Mouse (Mus musculus): ENCODE results near the gene Tent5b. TPM values are rescaled to one million over a fixed set of nuclear protein-coding genes. Genes with fewer than 3 reads are reported as not detected.

The Tent5b gene
- polyA plus RNA-seq, 1 experiment = 0.86 TPM

DNA sequence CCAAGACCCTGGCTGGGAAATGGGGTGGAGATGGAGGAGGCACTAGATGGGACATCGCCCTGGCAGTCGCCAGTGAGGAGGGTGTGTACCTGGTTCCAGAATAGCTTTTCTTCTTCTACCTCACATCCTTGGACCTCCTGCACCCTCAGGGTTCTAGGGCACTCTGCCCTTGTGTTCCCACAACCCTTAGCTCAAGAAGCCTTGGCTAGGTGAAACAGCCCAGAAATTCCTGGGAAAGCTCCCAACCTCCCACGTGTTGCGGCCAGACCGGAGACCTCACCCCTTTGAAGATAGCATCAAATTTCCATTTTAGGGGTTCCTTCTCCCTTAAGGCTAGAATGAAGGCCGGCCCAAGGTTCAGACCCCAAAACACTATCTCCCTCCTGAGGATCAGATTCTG lies 822 bp downstream of the Tent5b start:
- Histone ChIP-seq H3K27ac (ENCODE audit: control insufficient read depth, insufficient read depth, low read length) (no peak overlapping the region), H3K4me3 (ENCODE audit: control insufficient read depth, insufficient read depth, low read length) (no peak overlapping the region), H3K36me3 (ENCODE audit: control insufficient read depth, insufficient read depth, low read length) (no peaks in the 10 kb centered on the region), H3K27me3 (ENCODE audit: control insufficient read depth, insufficient read depth, low read length) (peaks cover 13% of the 10 kb centered on the region; the same call in 1 of the 2 replicates), H3K4me1 (replicated peaks; ENCODE audit: control insufficient read depth, insufficient read depth, low read length) (peaks cover 11% of the 10 kb centered on the region)
- DNase-seq = no peak
- WGBS = 65% methylated on average over 6 of the region's 6 CpGs
- no peak for TF ChIP-seq POLR2A (IDR thresholded peaks at IDR 0.05; ENCODE audit: control insufficient read depth, extremely low read depth, insufficient read depth, low read length, poor library complexity)
- TF ChIP-seq CTCF (IDR thresholded peaks at IDR 0.05; ENCODE audit: borderline replicate concordance, control insufficient read depth, extremely low read depth, insufficient read depth, low read length, poor library complexity) = no peak

GRCm38 (mm10) chr4:133481488-133481887 lies 1.6 kb downstream of the Tent5b start:
- Histone ChIP-seq H3K4me3 (ENCODE audit: control insufficient read depth, insufficient read depth, low read length) (no peak overlapping the region), H3K4me1 (replicated peaks; ENCODE audit: control insufficient read depth, insufficient read depth, low read length) (peaks cover 11% of the 10 kb centered on the region), H3K27me3 (ENCODE audit: control insufficient read depth, insufficient read depth, low read length) (peaks cover 13% of the 10 kb centered on the region; the same call in 1 of the 2 replicates), H3K36me3 (ENCODE audit: control insufficient read depth, insufficient read depth, low read length) (no peaks in the 10 kb centered on the region), H3K27ac (ENCODE audit: control insufficient read depth, insufficient read depth, low read length) (no peak overlapping the region)
- no peak for DNase-seq
- WGBS = 82% methylated on average over 4 of the region's 4 CpGs
- TF ChIP-seq CTCF (IDR thresholded peaks at IDR 0.05; ENCODE audit: borderline replicate concordance, control insufficient read depth, extremely low read depth, insufficient read depth, low read length, poor library complexity) (no peak), POLR2A (IDR thresholded peaks at IDR 0.05; ENCODE audit: control insufficient read depth, extremely low read depth, insufficient read depth, low read length, poor library complexity) (no peak)

DNA sequence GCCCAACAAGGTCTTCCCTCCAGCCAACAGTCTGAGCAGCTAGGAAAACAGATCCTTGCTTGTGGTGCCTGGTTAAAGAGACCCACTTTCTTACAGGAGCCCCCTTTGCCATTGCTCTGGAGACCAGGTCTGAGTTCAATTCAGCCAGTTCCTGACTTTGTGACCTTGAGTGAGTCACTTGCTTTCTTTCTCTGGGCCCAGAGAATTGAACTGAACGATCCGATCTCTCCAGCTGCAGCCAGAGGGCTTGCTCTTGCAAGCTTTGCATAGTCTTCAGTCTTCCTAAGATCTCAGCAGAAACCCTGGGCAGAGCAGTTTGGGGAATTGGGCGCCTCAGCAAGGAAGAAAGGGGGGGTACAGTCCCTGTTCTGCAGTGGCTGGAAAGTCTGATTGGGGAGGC lies 2.5 kb downstream of the Tent5b start:
- Histone ChIP-seq H3K27me3 (ENCODE audit: control insufficient read depth, insufficient read depth, low read length) (peaks cover 13% of the 10 kb centered on the region; the same call in 1 of the 2 replicates), H3K4me1 (replicated peaks; ENCODE audit: control insufficient read depth, insufficient read depth, low read length) (peaks cover 11% of the 10 kb centered on the region), H3K27ac (ENCODE audit: control insufficient read depth, insufficient read depth, low read length) (no peak overlapping the region), H3K4me3 (ENCODE audit: control insufficient read depth, insufficient read depth, low read length) (no peak overlapping the region), H3K36me3 (ENCODE audit: control insufficient read depth, insufficient read depth, low read length) (no peaks in the 10 kb centered on the region)
- no peak for TF ChIP-seq POLR2A (IDR thresholded peaks at IDR 0.05; ENCODE audit: control insufficient read depth, extremely low read depth, insufficient read depth, low read length, poor library complexity)
- TF ChIP-seq CTCF (IDR thresholded peaks at IDR 0.05; ENCODE audit: borderline replicate concordance, control insufficient read depth, extremely low read depth, insufficient read depth, low read length, poor library complexity) = no peak
- DNase-seq = no peak
- WGBS = 90% methylated on average over 3 of the region's 3 CpGs

DNA sequence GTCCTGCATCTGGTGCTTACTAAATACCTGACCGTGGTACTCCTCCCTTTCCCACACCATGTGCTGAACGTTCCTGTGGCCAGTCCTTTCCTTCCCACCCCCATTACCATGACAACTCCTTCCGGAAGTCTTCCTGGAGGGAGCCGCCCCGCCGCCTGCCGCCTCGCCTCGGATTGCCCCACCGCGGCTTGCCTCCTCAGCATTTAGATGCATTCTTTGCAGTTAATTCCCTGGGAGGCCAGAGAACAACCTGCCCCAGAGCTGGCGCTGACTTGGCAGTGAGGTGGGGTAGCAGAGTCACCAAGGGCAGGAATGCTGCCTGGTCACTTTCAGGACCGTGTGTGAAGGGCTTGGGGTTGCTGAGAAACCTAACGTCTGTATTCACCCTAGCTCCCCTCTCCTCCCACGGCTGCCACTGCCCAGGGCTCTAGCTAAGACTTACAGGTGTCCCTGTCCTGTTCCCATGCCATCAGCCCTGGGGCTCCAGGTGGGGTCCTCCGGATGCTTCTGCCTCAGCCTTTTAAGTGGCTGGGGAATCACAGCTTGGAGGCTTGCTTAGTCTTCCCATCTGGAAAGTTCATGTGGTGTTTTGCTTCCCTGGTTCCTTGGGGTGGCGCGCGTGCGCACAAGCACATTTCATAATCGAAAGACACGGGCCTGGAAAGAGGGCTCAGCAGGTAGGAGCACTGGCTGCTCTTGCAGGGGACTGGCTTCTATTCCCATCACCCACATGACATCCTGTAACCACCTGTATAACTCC lies 4.5 kb downstream of the Tent5b start:
- no peak for TF ChIP-seq POLR2A (IDR thresholded peaks at IDR 0.05; ENCODE audit: control insufficient read depth, extremely low read depth, insufficient read depth, low read length, poor library complexity)
- TF ChIP-seq CTCF (IDR thresholded peaks at IDR 0.05; ENCODE audit: borderline replicate concordance, control insufficient read depth, extremely low read depth, insufficient read depth, low read length, poor library complexity) = no peak
- H3K27me3 ChIP-seq (ENCODE audit: control insufficient read depth, insufficient read depth, low read length) = peaks cover 13% of the 10 kb centered on the region; the same call in 1 of the 2 replicates
- H3K4me1 ChIP-seq (replicated peaks; ENCODE audit: control insufficient read depth, insufficient read depth, low read length) = peaks cover 11% of the 10 kb centered on the region
- H3K4me3 ChIP-seq (ENCODE audit: control insufficient read depth, insufficient read depth, low read length) = no peak overlapping the region
- H3K36me3 ChIP-seq (ENCODE audit: control insufficient read depth, insufficient read depth, low read length) = no peaks in the 10 kb centered on the region
- no peak overlapping the region for H3K27ac ChIP-seq (ENCODE audit: control insufficient read depth, insufficient read depth, low read length)
- DNase-seq = no peak
- WGBS = 25% methylated on average over 22 of the region's 22 CpGs

DNA sequence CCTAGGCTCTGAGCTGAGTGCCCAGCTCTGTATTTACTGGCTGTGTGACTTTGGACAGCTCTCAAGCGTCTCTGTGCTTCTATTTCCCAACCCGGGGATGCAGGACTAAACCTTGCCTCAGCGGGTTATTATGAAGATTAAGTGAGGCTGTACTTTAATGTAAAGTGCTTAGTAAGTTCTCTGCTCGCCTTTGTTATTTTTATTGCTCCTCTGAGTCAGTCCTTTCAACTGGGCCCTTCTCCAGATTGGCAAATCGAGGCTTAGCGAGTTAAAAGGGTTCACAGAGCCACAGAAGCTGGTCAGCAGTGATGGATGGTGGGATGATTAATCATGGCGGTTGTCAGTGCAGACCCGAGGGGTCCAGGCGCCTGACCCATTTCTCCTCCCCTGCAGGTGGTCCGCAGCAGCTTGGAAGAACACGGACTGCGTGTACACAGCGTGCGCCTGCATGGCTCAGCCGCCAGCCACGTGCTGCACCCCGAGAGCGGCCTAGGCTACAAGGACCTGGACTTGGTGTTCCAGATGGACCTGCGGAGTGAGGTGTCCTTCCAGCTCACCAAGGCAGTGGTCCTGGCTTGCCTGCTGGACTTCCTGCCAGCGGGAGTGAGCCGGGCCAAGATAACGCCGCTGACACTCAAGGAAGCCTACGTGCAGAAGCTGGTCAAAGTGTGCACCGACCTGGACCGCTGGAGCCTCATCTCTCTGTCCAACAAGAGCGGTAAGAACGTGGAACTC lies 5.9 kb downstream of the Tent5b start:
- TF ChIP-seq POLR2A (IDR thresholded peaks at IDR 0.05; ENCODE audit: control insufficient read depth, extremely low read depth, insufficient read depth, low read length, poor library complexity) (no peak), CTCF (IDR thresholded peaks at IDR 0.05; ENCODE audit: borderline replicate concordance, control insufficient read depth, extremely low read depth, insufficient read depth, low read length, poor library complexity) (no peak)
- Histone ChIP-seq H3K36me3 (ENCODE audit: control insufficient read depth, insufficient read depth, low read length) (no peaks in the 10 kb centered on the region), H3K27ac (ENCODE audit: control insufficient read depth, insufficient read depth, low read length) (no peak overlapping the region), H3K4me1 (replicated peaks; ENCODE audit: control insufficient read depth, insufficient read depth, low read length) (no peaks in the 10 kb centered on the region), H3K27me3 (ENCODE audit: control insufficient read depth, insufficient read depth, low read length) (peaks cover 4% of the 10 kb centered on the region; the same call in 1 of the 2 replicates), H3K4me3 (ENCODE audit: control insufficient read depth, insufficient read depth, low read length) (no peak overlapping the region)
- no peak for DNase-seq
- 94% methylated on average over 28 of the region's 28 CpGs for WGBS

DNA sequence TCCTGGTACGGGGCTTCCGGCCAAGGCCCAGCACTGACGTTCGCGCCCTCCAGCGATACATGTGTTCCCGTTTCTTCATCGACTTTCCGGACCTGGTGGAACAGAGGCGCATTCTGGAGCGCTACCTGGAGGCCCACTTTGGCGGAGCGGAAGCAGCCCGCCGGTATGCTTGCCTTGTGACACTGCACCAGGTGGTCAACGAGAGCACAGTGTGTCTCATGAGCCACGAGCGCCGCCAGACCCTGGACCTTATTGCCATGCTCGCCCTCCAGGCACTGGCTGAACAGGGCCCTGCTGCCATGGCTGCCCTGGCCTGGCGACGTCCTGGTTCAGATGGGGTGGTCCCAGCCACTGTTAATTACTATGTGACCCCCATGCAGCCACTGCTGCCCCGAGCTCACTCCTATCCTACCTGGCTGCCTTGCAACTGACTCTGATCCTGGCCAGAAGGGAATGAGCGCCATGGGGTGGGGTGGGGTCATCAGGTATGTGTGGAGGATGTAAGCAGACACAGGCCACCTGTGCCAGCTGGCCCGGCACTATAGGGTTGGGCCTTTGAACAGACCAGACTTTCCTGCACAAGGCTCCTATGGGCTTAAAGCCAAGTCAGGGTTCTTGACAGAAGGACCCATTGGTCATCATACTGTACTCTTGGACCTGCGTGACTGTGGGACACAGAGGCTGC lies 6.9 kb downstream of the Tent5b start:
- 95% methylated on average over 26 of the region's 26 CpGs for WGBS
- Histone ChIP-seq H3K27me3 (ENCODE audit: control insufficient read depth, insufficient read depth, low read length) (peaks cover 4% of the 10 kb centered on the region; the same call in 1 of the 2 replicates), H3K27ac (ENCODE audit: control insufficient read depth, insufficient read depth, low read length) (no peak overlapping the region), H3K36me3 (ENCODE audit: control insufficient read depth, insufficient read depth, low read length) (no peaks in the 10 kb centered on the region), H3K4me1 (replicated peaks; ENCODE audit: control insufficient read depth, insufficient read depth, low read length) (no peaks in the 10 kb centered on the region), H3K4me3 (ENCODE audit: control insufficient read depth, insufficient read depth, low read length) (no peak overlapping the region)
- no peak for DNase-seq
- no peak for TF ChIP-seq CTCF (IDR thresholded peaks at IDR 0.05; ENCODE audit: borderline replicate concordance, control insufficient read depth, extremely low read depth, insufficient read depth, low read length, poor library complexity)
- TF ChIP-seq POLR2A (IDR thresholded peaks at IDR 0.05; ENCODE audit: control insufficient read depth, extremely low read depth, insufficient read depth, low read length, poor library complexity) = no peak
